Mouse (Mus musculus): ENCODE measurements around the gene Dpp8. TPM values are rescaled to one million over a fixed set of nuclear protein-coding genes. Genes with fewer than 3 reads are reported as not detected.

Dpp8 gene
- total RNA-seq, 2 experiments from 2014 or later, result 61.6 to 93.8 TPM

DNA sequence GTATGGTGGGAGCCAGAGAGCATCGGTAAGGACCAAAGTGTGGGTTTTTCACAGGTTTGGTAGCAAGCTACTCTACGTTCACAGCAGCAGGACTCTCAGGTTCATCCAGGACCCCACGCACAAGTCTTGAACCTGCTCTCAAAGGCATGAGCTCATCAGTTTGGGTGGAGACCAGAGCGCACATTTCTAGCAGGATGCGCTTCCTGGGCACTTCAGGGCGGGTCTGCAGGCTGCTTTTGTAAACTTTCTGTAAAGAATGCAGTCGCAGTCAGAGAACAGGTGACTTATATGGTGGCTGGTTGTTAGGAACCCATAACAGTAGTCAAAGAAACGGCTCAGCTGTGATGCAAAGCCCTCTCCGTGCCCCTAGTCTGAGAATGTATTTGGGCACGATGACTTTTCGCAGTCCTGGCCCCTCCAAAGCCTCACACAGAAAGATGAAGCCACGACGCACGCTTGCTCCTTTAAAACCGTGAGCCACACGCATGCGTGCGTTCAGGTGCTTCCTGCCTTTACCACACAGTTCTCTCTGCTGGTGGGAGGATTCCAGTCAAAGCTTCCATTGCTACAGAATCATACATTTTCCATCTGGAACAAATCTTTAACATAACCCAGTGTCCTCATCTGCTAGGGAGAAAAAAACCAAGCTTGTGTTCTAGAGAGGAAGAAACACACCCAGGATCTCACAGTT, 51.0 kb downstream of the Dpp8 start:
- ATAC-seq (ENCODE audit: poor library complexity, severe bottlenecking), result no peak

DNA sequence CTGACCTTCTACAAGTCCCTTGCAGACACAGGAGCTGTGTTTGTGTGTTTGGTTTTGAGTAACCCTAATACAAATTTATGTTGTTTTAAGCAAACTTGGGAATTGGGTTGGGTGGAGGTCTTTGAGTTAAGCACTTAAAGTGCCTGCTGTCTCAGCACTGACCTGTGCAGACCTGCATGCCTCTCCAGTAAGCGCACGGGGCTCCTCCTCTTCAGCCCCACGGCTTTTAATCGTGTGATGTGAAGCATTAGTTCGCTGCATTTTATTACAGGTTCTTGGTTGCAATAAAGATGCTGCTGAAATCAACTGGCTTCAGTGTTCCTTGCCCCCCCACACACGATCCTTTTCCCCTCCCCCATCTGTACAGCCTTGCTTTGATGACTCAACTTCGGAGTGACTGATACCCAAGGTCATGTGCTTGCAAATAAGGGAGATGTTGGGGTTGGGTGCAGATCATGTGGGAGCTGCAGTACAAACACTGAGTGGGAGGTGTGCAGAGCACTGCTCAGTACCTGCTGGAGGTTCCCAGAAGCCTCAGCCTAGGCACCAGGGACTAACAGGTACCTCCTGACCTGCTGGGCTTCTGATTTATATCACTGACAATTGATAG, 52.1 kb downstream of the Dpp8 start:
- ATAC-seq (ENCODE audit: poor library complexity, severe bottlenecking), result no peak

DNA sequence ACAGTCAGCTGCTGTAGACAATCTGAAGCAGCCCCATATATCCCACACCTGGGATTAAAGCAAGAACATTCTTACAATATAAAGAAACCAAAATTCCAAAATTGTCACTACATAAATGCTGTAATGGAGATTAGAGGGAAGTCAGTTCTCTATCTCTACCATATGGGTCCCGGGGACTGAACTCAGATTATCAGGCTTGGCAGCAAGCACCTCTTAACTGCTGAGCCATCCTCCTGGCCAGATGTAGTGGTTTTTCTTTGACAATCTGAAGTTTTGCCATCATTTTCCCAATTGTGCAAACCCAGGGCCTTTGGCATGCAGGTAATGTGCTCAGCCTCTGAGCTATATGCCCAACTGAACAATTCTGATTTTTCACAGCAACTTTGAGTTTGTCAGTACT, 53.1 kb downstream of the Dpp8 start:
- no peak for ATAC-seq (ENCODE audit: poor library complexity, severe bottlenecking)

- no peak for ATAC-seq (ENCODE audit: poor library complexity, severe bottlenecking)
Measured at GRCm38 (mm10) chr9:65086801-65087200, 54.6 kb downstream of the Dpp8 start.

GRCm38 (mm10) chr9:65087490-65087889, 55.3 kb downstream of the Dpp8 start:
- no peak for ATAC-seq (ENCODE audit: poor library complexity, severe bottlenecking)

- no peak for ATAC-seq (ENCODE audit: poor library complexity, severe bottlenecking)
Measured at GRCm38 (mm10) chr9:65094237-65094636, 62.0 kb downstream of the Dpp8 start.

DNA sequence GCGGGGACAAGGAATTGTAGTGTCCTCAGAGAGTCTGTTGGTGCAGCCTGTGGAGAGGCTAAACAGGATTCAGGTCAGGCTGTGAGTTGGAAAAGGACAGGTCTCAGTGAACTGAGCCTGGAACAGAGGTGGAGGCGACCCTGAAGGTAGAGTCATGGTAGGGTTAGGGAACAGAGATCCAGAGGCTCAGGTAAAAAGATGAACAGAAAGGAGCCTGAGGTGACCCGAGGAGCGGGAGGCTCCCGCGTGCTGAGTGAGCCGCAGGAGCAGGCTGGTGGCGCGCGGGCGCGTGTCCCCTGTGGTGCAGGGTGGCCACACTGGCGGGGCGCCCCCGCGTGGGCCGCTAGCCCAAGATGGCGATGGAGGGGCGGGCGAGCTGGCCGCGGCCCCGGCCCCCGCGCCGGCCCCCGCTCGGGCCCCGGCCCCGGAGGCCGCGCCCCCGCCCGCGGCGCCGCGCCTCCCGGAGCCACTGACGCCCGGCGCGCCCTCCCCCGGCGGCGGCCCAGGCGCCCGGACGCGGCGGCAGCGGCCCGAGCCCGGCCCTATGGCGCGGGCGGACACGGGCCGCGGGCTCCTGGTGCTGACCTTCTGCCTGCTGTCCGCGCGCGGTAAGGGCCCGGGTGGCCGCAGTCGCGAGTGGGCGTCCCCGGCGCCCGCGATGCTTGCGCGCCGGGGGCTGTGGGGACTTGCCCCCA, 68.9 kb downstream of the Dpp8 start, which contains the start of gene Igdcc4:
Gene Igdcc4 (plus strand): TSS at position 496 of the 695 bp plus-strand sequence.
- no peak for ATAC-seq (ENCODE audit: poor library complexity, severe bottlenecking)

DNA sequence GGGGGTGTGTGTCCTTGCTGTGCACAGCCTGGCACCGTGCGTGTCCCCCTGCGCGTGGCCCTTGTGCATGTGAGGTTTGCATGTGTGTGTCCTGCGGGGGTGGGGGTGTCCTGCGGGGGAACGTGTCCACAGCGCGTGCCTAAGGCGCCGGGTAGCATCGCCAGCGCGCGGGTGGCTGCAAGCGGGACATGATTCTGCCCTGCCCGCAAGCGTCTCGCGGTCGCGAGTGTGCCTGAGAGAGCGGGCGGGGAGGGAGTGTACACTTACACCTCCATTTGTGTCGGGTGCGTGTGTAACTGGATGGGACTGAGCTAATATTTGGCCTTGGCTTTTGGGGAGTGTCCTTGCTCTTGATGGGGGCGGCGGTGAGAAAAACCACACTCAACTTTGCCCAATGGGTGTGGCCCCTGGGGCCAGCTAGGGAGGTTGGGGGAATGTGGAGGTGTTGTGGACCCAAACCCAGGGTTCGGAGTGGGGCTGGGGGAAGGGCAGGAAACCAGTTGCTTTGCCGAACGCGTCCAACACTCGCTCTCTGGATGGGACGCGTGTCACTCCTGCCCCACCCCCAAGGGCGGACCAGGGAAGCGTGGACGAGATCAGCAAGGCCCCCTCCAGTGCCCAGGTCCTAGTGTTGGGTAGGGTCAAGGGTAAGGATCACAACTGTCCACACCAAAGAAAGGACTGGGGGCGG, 69.6 kb downstream of the Dpp8 start:
- ATAC-seq (ENCODE audit: poor library complexity, severe bottlenecking), result no peak

DNA sequence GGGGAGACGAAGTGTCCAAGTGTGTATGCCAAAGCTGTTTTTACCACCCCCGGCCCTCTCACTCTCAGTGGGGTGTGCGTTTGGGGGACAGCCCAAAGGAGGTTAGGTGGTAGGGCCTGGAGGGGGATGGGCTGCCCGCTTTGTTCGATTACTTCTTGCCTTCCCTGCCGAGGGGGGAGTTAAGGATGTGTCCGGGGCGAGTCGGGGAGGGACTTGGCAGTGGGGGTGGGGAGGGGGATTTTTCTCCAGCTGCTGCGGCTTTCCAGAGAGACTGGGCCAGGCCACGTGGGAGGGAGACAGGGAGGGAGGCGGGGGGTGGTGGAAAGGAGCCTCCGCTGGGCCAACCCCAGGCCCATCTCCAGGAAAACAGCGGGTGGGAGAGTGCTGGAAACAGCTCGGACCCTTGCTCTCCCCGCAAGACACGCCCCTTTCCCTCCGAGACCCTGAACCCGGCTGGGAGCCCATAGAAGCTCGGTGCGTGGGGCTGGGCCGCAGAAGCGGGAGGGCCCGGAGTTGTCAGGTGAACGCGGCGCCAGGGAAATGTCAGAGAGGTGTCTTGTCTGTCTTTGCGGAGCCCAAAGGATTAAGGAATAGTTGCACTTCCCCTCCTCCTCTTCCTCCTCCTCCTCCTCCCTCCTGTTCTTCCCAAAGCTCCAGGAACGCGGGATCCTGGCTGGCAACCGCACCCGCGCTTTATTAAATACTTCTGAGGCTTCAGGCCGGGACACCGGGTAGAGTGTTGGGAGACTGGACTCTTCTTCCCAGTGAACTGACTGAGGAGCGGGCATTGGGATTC, 70.4 kb downstream of the Dpp8 start:
- no peak for ATAC-seq (ENCODE audit: poor library complexity, severe bottlenecking)

- no peak for ATAC-seq (ENCODE audit: poor library complexity, severe bottlenecking)
Measured at GRCm38 (mm10) chr9:65103173-65103752, 71.0 kb downstream of the Dpp8 start.

DNA sequence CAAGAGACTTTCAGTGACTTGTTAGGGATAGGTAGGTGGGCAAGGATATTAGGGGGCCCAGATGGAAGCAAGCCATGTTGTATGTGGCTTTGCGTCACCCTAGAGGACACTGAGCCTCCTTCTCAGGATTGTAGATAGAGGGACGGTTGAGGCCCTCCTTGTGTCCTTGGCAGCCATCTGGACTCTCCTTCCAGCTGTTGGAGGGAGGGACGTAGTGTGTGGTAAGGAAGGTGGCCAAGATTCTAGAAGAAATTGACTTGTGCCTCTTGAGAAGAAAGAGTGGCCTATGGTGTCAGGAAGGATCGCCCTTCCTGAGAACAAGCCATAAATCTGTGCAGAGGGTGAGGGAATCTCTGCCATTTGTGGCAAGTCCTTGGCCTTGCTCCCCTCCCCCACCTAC, 74.6 kb downstream of the Dpp8 start:
- no peak for ATAC-seq (ENCODE audit: poor library complexity, severe bottlenecking)

DNA sequence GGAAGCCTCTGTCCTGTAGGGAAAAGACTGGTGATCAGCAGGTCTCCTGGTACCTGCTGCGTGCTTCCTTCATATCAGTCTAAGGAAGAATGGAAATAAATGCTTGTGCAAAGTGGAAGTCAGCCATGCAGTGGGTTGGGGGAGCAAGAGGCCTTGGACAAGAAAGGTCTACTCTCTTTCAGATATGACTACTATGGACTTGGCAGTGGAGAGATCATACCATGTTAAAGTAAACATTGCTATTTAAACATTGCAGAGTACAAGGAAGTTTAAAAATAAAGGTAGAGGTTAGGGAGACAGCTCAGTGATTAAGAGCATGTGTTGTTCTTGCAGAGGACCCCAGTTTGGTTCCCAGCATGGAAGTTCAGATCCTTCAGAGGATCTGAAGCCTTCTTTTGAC, 75.7 kb downstream of the Dpp8 start:
- no peak for ATAC-seq (ENCODE audit: poor library complexity, severe bottlenecking)

GRCm38 (mm10) chr9:65109132-65110072, 77.2 kb downstream of the Dpp8 start:
- ATAC-seq (ENCODE audit: poor library complexity, severe bottlenecking), result no peak

DNA sequence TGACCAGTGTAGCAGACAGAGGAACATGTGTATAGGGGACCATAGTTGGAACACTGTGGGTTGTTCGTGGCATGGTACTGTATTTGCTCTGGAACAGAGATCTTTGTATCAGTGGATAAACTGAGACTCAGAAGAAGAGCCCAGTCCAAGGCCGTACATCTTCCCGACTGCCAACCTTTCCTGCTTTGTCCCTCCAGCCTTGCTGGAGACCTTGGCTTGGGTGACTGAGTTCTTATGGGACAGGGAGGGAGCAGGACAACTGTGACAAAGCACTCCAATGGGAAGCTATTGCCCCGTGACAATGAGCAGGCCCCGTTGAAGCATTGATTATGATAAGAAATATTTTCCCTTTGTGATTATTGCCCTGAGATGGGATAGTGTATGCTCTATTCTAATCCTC, 79.5 kb downstream of the Dpp8 start:
- ATAC-seq (ENCODE audit: poor library complexity, severe bottlenecking), result no peak

- ATAC-seq (ENCODE audit: poor library complexity, severe bottlenecking), result no peak
Measured at GRCm38 (mm10) chr9:65113694-65114093, 81.5 kb downstream of the Dpp8 start.

GRCm38 (mm10) chr9:65115891-65116290, 83.7 kb downstream of the Dpp8 start:
- no peak for ATAC-seq (ENCODE audit: poor library complexity, severe bottlenecking)

DNA sequence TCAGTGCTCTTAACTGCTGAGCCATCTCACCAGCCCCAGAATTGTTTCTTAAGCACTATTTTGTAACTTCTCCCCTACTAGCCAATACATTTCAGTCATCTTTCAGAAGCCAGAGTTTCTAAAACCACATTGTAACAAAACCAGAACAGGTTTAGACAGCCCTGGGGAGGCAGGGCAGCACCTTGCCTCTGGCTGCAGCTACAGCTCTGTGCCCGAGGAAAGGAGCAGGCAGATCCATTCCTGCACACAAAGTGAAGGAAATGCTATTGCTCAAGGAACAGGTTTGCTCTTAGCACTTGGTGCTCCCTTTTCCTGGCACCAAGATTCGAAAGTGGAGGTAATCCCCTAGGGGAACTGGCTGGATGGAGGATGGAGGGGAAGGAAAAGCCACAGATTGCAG, 85.3 kb downstream of the Dpp8 start:
- ATAC-seq (ENCODE audit: poor library complexity, severe bottlenecking), result no peak

- no peak for ATAC-seq (ENCODE audit: poor library complexity, severe bottlenecking)
Measured at GRCm38 (mm10) chr9:65120935-65121334, 88.7 kb downstream of the Dpp8 start.

DNA sequence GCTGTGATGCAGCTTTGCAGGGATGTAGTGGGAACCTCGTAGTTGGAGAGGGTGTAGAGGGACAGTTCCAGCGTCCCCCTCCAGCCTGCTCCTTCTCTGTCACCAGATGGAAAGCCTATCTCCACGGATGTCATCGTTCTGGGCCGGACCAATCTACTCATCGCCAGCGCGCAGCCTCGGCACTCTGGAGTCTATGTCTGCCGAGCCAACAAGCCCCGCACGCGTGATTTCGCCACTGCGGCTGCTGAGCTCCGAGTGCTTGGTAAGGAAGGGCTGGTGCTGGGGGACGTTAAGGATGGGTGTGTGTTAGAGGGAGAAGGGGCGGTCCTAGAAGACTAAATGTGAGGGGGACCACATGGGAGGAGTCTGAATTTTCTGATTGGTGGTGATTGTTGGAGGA, 90.3 kb downstream of the Dpp8 start:
- ATAC-seq (ENCODE audit: poor library complexity, severe bottlenecking), result no peak
